Mouse (Mus musculus): ENCODE data around the gene St6galnac3. TPM values are rescaled to one million over a fixed set of nuclear protein-coding genes. Genes with fewer than 3 reads are reported as not detected.
A peak's percentile ranks its signal among the peaks of the same experiment; 100 is the strongest.

St6galnac3 gene
- polyA plus RNA-seq, 1 experiment = 15.6 TPM

DNA sequence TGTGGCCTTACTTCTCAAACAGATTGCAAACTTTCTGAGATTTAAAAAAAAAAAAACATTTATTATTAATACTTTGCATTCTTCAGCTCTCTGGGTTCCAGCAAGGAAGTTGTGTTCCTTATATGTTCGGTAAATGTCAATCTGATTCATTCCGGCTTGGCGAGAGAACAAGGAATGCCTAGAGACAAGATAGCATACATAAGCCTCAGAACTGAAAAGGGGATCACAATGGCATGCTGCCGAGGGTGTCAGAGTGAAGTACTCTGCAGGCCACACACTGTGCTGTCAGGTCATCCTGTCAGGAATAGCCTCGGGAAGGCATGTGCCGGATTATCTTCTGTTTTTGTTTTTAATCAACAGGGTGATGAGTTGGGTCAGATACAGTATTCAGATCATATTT lies 7.8 kb upstream of the St6galnac3 start:
- DNase-seq (ENCODE audit: low read depth) = no peak
- TF ChIP-seq POLR2A (IDR thresholded peaks at IDR 0.05; ENCODE audit: borderline replicate concordance, extremely low read depth, insufficient read depth, insufficient read length, poor library complexity, severe bottlenecking) (no peak), CTCF (IDR thresholded peaks at IDR 0.05; ENCODE audit: borderline replicate concordance, extremely low read depth, insufficient read depth, insufficient read length) (no peak)

DNA sequence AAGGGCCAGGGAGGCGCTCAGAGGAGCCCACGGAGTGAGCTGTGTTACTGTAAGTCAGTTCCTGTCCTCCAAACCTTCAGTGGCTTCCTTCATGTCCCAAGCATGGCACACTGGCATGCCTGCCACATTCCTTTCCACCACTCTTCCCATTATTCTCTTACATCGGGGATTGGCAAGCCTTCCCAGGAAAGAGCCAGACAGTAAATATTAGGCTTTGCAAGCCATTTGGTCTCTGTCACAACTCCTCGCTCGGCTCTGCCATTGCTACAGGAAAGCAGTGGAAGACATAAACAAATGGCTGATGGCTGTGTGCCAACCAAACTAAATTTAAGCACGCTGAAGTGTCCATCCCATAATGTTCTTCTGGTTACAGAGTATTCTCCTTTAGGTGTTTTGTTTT lies 7.1 kb upstream of the St6galnac3 start:
- TF ChIP-seq POLR2A (IDR thresholded peaks at IDR 0.05; ENCODE audit: borderline replicate concordance, extremely low read depth, insufficient read depth, insufficient read length, poor library complexity, severe bottlenecking) = no peak
- no peak for TF ChIP-seq CTCF (IDR thresholded peaks at IDR 0.05; ENCODE audit: borderline replicate concordance, extremely low read depth, insufficient read depth, insufficient read length)
- peak; percentile 61 for DNase-seq (ENCODE audit: low read depth)

DNA sequence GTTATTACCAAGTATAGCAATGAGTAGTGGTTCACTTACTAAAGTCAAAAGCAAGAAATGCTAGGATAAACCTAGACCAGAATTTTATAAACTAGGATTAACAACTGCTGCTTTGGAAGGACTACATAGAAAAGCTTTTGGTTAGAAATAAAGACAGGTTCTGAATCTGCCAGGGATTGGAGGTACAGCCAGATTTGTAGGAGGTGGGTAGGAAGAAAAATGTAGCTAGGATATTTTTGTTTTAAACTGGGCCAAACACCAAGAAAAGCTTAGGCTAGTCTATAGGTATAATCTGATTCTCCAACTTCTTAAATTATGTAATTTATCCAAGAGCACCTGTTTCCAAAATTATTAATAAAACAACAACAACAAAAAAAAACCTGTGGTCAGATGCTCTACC lies 3.6 kb upstream of the St6galnac3 start:
- TF ChIP-seq POLR2A (IDR thresholded peaks at IDR 0.05; ENCODE audit: borderline replicate concordance, extremely low read depth, insufficient read depth, insufficient read length, poor library complexity, severe bottlenecking) (no peak), CTCF (IDR thresholded peaks at IDR 0.05; ENCODE audit: borderline replicate concordance, extremely low read depth, insufficient read depth, insufficient read length) (no peak)
- DNase-seq (ENCODE audit: low read depth) = no peak

DNA sequence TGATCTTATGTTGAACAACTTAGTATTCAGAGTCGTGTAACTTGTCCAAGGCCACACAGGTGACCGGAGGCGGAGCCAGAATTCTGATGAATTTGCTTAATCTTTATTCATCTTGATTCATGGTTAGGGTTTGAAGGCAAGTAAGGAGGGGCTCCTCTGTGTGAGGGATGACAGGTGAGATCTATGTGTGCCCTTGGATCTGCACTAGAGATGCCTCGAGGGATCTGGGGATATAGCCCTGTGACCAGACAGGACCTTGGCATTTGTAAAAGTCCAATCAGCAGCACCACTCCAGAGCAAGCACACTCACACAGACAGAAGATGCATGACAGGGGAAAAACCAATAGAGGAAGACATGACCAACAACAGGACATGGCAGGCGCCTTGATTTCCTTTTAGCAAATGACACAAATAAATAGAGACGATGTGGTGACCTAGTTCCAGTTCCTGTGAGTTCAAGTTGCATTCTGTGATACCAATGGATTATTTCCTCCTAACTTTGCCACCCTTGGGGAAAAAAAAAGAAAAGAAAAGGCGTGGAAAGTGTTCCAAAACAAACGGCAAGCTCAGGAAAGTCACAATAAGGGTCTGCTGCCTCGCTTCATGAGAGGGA lies 1.4 kb downstream of the St6galnac3 start:
- TF ChIP-seq CTCF (IDR thresholded peaks at IDR 0.05; ENCODE audit: borderline replicate concordance, extremely low read depth, insufficient read depth, insufficient read length) (no peak), POLR2A (IDR thresholded peaks at IDR 0.05; ENCODE audit: borderline replicate concordance, extremely low read depth, insufficient read depth, insufficient read length, poor library complexity, severe bottlenecking) (no peak)
- DNase-seq (ENCODE audit: low read depth) = no peak

DNA sequence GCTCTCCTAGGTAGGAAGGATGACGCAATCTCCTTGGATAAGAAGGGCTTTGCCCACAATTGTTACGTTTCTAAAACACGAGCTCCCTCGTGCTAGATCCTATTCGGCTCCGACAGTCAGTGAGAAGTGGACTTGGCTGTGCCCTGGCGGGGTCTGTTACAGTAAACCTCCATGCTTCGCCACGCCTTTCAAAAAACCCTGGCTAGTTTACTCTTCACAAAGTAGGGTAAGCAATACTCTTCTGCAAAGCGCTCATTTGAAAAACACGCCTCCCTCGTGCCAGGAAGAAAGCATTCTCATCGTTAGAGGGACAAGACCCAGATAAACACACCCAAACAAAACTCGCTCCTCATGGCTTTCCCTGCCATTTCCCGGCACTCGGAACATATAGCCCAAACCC lies 3.4 kb downstream of the St6galnac3 start:
- TF ChIP-seq POLR2A (IDR thresholded peaks at IDR 0.05; ENCODE audit: borderline replicate concordance, extremely low read depth, insufficient read depth, insufficient read length, poor library complexity, severe bottlenecking) = no peak
- TF ChIP-seq CTCF (IDR thresholded peaks at IDR 0.05; ENCODE audit: borderline replicate concordance, extremely low read depth, insufficient read depth, insufficient read length) = no peak
- DNase-seq (ENCODE audit: low read depth) = no peak

DNA sequence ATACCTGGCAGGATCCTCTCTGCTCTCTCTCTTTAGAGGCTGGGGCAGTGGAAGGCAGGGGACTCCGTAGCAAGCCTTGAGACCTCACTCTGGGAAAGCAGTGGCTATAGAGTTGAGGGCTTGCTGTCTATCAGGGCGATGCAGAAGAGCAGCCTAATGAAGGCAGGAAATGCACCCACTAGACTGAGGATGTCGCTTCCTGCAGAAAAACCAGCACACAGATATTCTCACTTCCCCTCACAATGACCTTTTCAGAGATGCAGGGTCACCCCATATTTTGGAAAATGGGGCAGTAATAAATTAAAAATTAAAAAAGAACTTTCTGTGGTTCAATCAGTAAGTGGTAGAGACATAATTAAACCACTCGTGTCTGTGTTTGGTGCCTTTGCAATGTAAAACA lies 4.1 kb downstream of the St6galnac3 start:
- no peak for DNase-seq (ENCODE audit: low read depth)
- TF ChIP-seq POLR2A (IDR thresholded peaks at IDR 0.05; ENCODE audit: borderline replicate concordance, extremely low read depth, insufficient read depth, insufficient read length, poor library complexity, severe bottlenecking) (no peak), CTCF (IDR thresholded peaks at IDR 0.05; ENCODE audit: borderline replicate concordance, extremely low read depth, insufficient read depth, insufficient read length) (no peak)

DNA sequence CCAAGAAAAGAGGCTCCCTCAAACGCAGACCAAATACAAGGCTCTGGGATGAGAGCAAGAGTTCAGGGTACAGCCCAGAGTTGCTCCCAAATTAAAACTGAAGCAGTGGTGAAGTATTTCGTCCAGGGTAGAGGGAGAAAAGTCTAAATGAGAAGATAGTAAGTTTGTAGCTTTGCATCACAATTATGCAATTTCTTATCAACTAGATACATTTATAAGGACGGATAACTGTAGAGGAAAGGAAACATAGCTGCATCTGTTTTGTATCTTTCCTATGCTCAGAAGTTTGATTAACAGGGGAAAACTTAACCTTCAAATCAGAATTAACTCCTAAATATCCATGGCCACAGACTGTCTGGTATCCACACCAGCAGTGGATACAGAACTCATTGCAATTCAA lies 4.7 kb downstream of the St6galnac3 start:
- no peak for DNase-seq (ENCODE audit: low read depth)
- TF ChIP-seq POLR2A (IDR thresholded peaks at IDR 0.05; ENCODE audit: borderline replicate concordance, extremely low read depth, insufficient read depth, insufficient read length, poor library complexity, severe bottlenecking) (no peak), CTCF (IDR thresholded peaks at IDR 0.05; ENCODE audit: borderline replicate concordance, extremely low read depth, insufficient read depth, insufficient read length) (no peak)

DNA sequence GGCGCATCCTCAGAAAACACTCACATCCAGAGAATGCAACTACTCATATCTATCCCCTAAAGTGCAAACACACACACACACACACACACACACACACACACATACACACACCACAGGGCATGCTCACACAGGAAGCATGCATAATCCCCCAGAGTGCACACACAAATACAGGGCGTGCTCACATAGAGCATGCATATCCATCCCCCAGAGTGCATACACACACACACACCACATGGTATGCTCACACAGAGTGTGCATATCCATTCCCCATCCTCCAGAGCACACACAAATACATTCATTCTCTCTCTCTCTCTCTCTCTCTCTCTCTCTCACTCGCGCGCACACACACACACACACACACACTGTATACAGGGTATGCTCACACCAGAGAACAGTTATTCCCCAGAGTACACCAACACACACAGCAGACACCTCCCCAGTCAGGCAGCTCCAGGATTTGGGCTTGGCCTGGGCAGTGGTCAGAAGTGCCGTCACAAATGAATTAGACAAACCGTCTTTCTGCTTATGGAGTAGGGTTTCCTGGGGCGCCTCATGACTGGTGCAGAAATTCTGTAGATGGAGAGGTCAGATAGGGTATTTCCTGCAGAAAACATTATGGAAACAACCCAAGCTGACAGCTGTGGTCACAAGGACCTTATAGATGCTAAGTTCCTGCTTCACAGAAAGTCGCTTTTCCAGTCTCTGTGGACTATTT lies 5.6 kb downstream of the St6galnac3 start:
- TF ChIP-seq POLR2A (IDR thresholded peaks at IDR 0.05; ENCODE audit: borderline replicate concordance, extremely low read depth, insufficient read depth, insufficient read length, poor library complexity, severe bottlenecking) (no peak), CTCF (IDR thresholded peaks at IDR 0.05; ENCODE audit: borderline replicate concordance, extremely low read depth, insufficient read depth, insufficient read length) (no peak)
- no peak for DNase-seq (ENCODE audit: low read depth)

DNA sequence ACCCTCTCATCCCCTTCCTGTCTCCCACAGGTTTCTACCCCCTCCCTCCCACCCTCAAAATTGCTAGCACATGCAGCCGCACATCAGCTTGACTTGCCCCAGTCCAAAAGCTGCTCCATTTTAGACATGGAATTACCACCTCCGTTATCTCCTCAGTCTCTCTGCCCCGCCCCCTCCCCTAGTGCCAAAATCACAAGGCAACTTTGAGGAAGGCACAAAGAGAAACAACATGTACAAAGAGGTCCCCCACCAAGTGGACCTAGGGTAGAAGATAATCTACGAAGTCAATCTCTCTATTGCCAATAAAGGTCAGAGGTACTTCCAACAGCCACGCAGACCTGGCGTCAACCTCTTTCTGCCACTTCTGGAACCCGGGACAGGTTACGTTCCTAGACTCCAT lies 6.2 kb downstream of the St6galnac3 start:
- TF ChIP-seq POLR2A (IDR thresholded peaks at IDR 0.05; ENCODE audit: borderline replicate concordance, extremely low read depth, insufficient read depth, insufficient read length, poor library complexity, severe bottlenecking) (no peak), CTCF (IDR thresholded peaks at IDR 0.05; ENCODE audit: borderline replicate concordance, extremely low read depth, insufficient read depth, insufficient read length) (no peak)
- no peak for DNase-seq (ENCODE audit: low read depth)

DNA sequence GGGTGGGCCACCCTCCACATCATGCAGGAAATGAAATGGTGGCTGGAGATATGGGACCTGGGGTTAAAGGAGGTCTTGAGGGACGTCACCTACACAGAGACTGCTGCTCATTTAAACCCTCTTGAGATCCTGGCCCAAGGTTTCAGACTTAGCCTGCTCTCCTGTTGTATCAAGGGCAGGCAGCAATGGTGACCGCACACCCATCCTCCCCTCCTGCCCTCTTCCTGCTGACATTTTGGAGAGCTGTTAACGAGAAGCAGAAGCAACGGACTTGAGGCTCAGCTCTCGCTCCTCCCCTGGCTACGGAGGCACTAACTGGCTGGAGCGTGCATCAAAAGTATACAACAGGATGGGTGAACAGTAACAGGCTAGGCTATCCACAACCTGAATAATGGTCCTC lies 7.2 kb downstream of the St6galnac3 start:
- DNase-seq (ENCODE audit: low read depth) = no peak
- TF ChIP-seq CTCF (IDR thresholded peaks at IDR 0.05; ENCODE audit: borderline replicate concordance, extremely low read depth, insufficient read depth, insufficient read length) (no peak), POLR2A (IDR thresholded peaks at IDR 0.05; ENCODE audit: borderline replicate concordance, extremely low read depth, insufficient read depth, insufficient read length, poor library complexity, severe bottlenecking) (no peak)

DNA sequence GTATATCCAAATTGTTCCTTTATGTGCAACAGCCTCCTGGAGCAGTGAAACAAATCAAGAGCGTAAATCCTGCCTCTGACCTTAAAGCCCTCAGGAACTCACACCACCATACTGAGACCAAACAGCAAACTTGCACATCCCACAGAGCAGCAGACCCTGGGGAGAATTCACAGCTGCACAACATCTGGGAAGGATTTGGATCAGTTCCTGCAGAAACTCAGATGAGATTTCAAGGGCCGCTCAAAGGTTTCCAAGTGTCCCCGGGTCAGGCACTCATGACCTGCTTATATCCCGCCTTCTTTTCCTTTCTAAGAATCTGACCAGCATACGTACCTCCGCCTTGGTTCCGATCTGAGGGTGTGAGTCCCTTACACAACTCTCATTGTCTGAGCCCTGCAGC lies 9.3 kb downstream of the St6galnac3 start:
- TF ChIP-seq POLR2A (IDR thresholded peaks at IDR 0.05; ENCODE audit: borderline replicate concordance, extremely low read depth, insufficient read depth, insufficient read length, poor library complexity, severe bottlenecking) (no peak), CTCF (IDR thresholded peaks at IDR 0.05; ENCODE audit: borderline replicate concordance, extremely low read depth, insufficient read depth, insufficient read length) (no peak)
- no peak for DNase-seq (ENCODE audit: low read depth)

DNA sequence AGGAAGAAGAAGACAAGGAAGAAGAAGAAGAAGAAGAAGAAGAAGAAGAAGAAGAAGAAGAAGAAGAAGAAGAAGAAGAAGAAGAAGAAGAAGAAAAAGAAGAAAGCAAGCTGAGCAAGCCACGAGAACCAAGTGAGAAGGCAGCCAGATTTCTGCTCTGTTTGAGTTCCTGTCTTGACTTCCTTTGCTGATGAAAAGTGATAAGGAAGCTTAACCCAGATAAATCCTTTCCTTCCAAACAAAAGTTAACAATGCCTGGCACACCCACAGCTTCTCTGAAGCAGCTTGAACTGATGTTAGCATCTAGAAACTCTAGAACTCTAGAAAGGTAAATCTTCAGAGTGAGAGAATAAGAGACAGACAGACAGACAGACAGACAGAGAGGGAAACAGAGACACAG lies 14.4 kb downstream of the St6galnac3 start:
- no peak for TF ChIP-seq CTCF (IDR thresholded peaks at IDR 0.05; ENCODE audit: borderline replicate concordance, extremely low read depth, insufficient read depth, insufficient read length)
- no peak for TF ChIP-seq POLR2A (IDR thresholded peaks at IDR 0.05; ENCODE audit: borderline replicate concordance, extremely low read depth, insufficient read depth, insufficient read length, poor library complexity, severe bottlenecking)
- DNase-seq (ENCODE audit: low read depth) = no peak
